Mouse (Mus musculus) hindbrain, embryonic 11.5 days (tissue): ENCODE data around the gene Rnf4. TPM values are rescaled to one million over a fixed set of nuclear protein-coding genes. Genes with fewer than 3 reads are reported as not detected.

Experiments
- ATAC-seq: fragments of 200-750 bp; cut with Nextera tagmentation; 2 replicates; pipeline ENCODE4 v1.8.0; 2017; ENCODE audit warnings: mild to moderate bottlenecking, moderate TSS enrichment, moderate library complexity; ENCODE audit not compliant: low FRiP score
- DNase-seq: peaks from one replicate; pipeline ENCODE4 v3.0.0-alpha.2; 2015; ENCODE audit warnings: low spot score
- H3K27ac ChIP-seq: fragments of 300-500 bp; sonication (generic); 2 replicates; pipeline ENCODE4 v1.5.1; 2014; ENCODE audit warnings: mild to moderate bottlenecking, low read depth, low read length
- H3K27me3 ChIP-seq: fragments of 300-500 bp; sonication (generic); 2 replicates; pipeline ENCODE4 v1.6.1; 2014; ENCODE audit warnings: mild to moderate bottlenecking, low read length, moderate library complexity, mixed read lengths; ENCODE audit not compliant: control insufficient read depth, insufficient read depth
- H3K36me3 ChIP-seq: fragments of 300-500 bp; sonication (generic); 2 replicates; pipeline ENCODE4 v1.6.1; 2014; ENCODE audit warnings: mild to moderate bottlenecking, low read length, moderate library complexity, mixed read lengths; ENCODE audit not compliant: control insufficient read depth, insufficient read depth
- H3K4me1 ChIP-seq: fragments of 300-500 bp; sonication (generic); replicated peaks from 2 replicates; pipeline ENCODE4 v1.6.1; 2014; ENCODE audit warnings: low read length, mixed read lengths; ENCODE audit not compliant: control insufficient read depth, insufficient read depth
- H3K4me2 ChIP-seq: fragments of 300-500 bp; sonication (generic); replicated peaks from 2 replicates; pipeline ENCODE4 v1.6.1; 2014; ENCODE audit warnings: mild to moderate bottlenecking, low read depth, low read length
- H3K4me3 ChIP-seq: fragments of 300-500 bp; sonication (generic); 2 replicates; pipeline ENCODE4 v1.5.1; 2014; ENCODE audit warnings: low read depth, low read length
- H3K9ac ChIP-seq: fragments of 300-500 bp; sonication (generic); 2 replicates; pipeline ENCODE4 v1.6.1; 2014; ENCODE audit warnings: low read depth, low read length
- H3K9me3 ChIP-seq: fragments of 300-500 bp; sonication (generic); 2 replicates; pipeline ENCODE4 v1.6.1; 2016; ENCODE audit warnings: low read length; ENCODE audit not compliant: control insufficient read depth
- WGBS: fragments of 180-500 bp; shearing (Covaris S2); extraction: QIAGEN DNeasy Blood & Tissue Kit; methylation state at CpG from one replicate; pipeline ENCODE4 v1.1.7; 2014; 5-methylcytosine and 5-hydroxymethylcytosine counted together
- polyA plus RNA-seq: library from polyadenylated mRNA; unstranded; fragments of >200 nt; fragmentation: Nextera tagmentation; extraction: Ambion mirVana; gene quantifications from 2 replicates; pipeline ENCODE4 v1.2.1, GENCODE M21; 2014

Gene Rnf4
- polyA plus RNA-seq, 1 experiment from 2014 or later = 188 TPM

GRCm38 (mm10) chr5:34381700-34382099 is 45.6 kb downstream of the Rnf4 start:
- 96% methylated on average over 2 of the region's 2 CpGs for WGBS

GRCm38 (mm10) chr5:34385616-34386015 is 49.5 kb downstream of the Rnf4 start:
- WGBS = 98% methylated on average over 5 of the region's 5 CpGs
- Histone ChIP-seq H3K9ac (no peak overlapping the region), H3K4me1 (no peaks in the 10 kb centered on the region), H3K4me2 (no peak overlapping the region), H3K36me3 (0 out of 2 replicates have a peak, but pooled peaks cover 2% of the 10 kb centered on the region), H3K27ac (no peak overlapping the region), H3K9me3 (peaks cover 4% of the 10 kb centered on the region), H3K4me3 (no peak overlapping the region), H3K27me3 (no peaks in the 10 kb centered on the region)
- DNase-seq (no peak), ATAC-seq (no peak)

More at GRCm38 (mm10) chr5:34381700-34382099, 45.6 kb downstream of the Rnf4 start:
- no peaks in the 10 kb centered on the region for H3K4me1 ChIP-seq
- H3K9me3 ChIP-seq = peaks cover 4% of the 10 kb centered on the region
- H3K27ac ChIP-seq = no peak overlapping the region
- 0 out of 2 replicates have a peak, but pooled peaks cover 2% of the 10 kb centered on the region for H3K36me3 ChIP-seq
- no peak overlapping the region for H3K4me2 ChIP-seq
- no peak overlapping the region for H3K9ac ChIP-seq
- no peaks in the 10 kb centered on the region for H3K27me3 ChIP-seq
- no peak for DNase-seq
- H3K4me3 ChIP-seq = no peak overlapping the region
- ATAC-seq = no peak

- Histone ChIP-seq H3K9ac (no peak overlapping the region), H3K9me3 (peaks cover 4% of the 10 kb centered on the region), H3K27ac (no peak overlapping the region), H3K4me2 (no peak overlapping the region), H3K4me1 (no peaks in the 10 kb centered on the region), H3K36me3 (0 out of 2 replicates have a peak, but pooled peaks cover 2% of the 10 kb centered on the region), H3K4me3 (no peak overlapping the region), H3K27me3 (no peaks in the 10 kb centered on the region)
- 98% methylated on average over 2 of the region's 2 CpGs for WGBS
- DNase-seq (no peak), ATAC-seq (no peak)
These were observed 50.7 kb downstream of the Rnf4 start for GRCm38 (mm10) chr5:34386744-34387143.

GRCm38 (mm10) chr5:34393251-34393650 is 57.2 kb downstream of the Rnf4 start:
- no peak overlapping the region for H3K4me3 ChIP-seq
- H3K4me2 ChIP-seq = no peak overlapping the region
- DNase-seq (no peak), ATAC-seq (no peak)
- no peaks in the 10 kb centered on the region for H3K9me3 ChIP-seq
- no peak overlapping the region for H3K27ac ChIP-seq
- H3K27me3 ChIP-seq = no peaks in the 10 kb centered on the region
- 97% methylated on average over 8 of the region's 8 CpGs for WGBS
- H3K9ac ChIP-seq = no peak overlapping the region
- H3K36me3 ChIP-seq = no peaks in the 10 kb centered on the region
- no peaks in the 10 kb centered on the region for H3K4me1 ChIP-seq

GRCm38 (mm10) chr5:34395347-34395746 is 59.3 kb downstream of the Rnf4 start:
- no peak for ATAC-seq
- Histone ChIP-seq H3K27ac (no peak overlapping the region), H3K27me3 (no peaks in the 10 kb centered on the region), H3K4me2 (no peak overlapping the region), H3K4me3 (no peak overlapping the region), H3K9ac (no peak overlapping the region), H3K36me3 (no peaks in the 10 kb centered on the region), H3K9me3 (no peaks in the 10 kb centered on the region), H3K4me1 (no peaks in the 10 kb centered on the region)
- WGBS = 91% methylated on average over 1 of the region's 1 CpGs
- no peak for DNase-seq

GRCm38 (mm10) chr5:34395850-34396540 is 59.9 kb downstream of the Rnf4 start:
- Histone ChIP-seq H3K27ac (no peak overlapping the region), H3K4me2 (no peak overlapping the region), H3K4me3 (no peak overlapping the region), H3K36me3 (no peaks in the 10 kb centered on the region), H3K27me3 (no peaks in the 10 kb centered on the region), H3K4me1 (no peaks in the 10 kb centered on the region), H3K9me3 (no peaks in the 10 kb centered on the region), H3K9ac (no peak overlapping the region)
- no peak for ATAC-seq
- DNase-seq = no peak
- 96% methylated on average over 2 of the region's 2 CpGs for WGBS

- Histone ChIP-seq H3K27me3 (no peaks in the 10 kb centered on the region), H3K4me1 (no peaks in the 10 kb centered on the region), H3K27ac (no peak overlapping the region), H3K9me3 (no peaks in the 10 kb centered on the region), H3K4me2 (no peak overlapping the region), H3K9ac (no peak overlapping the region), H3K4me3 (no peak overlapping the region), H3K36me3 (no peaks in the 10 kb centered on the region)
- DNase-seq (no peak), ATAC-seq (no peak)
- 90% methylated on average over 2 of the region's 2 CpGs for WGBS
These were observed 61.8 kb downstream of the Rnf4 start for GRCm38 (mm10) chr5:34397866-34398265.

GRCm38 (mm10) chr5:34398326-34398725 is 62.2 kb downstream of the Rnf4 start:
- Histone ChIP-seq H3K9ac (no peak overlapping the region), H3K27me3 (no peaks in the 10 kb centered on the region), H3K27ac (no peak overlapping the region), H3K36me3 (no peaks in the 10 kb centered on the region), H3K4me1 (no peaks in the 10 kb centered on the region), H3K4me2 (no peak overlapping the region), H3K4me3 (no peak overlapping the region), H3K9me3 (no peaks in the 10 kb centered on the region)
- ATAC-seq = no peak
- DNase-seq = no peak
- 69% methylated on average over 1 of the region's 1 CpGs for WGBS
